Mouse (Mus musculus): ENCODE measurements around the gene Sec1. TPM values are rescaled to one million over a fixed set of nuclear protein-coding genes. Genes with fewer than 3 reads are reported as not detected.

Gene Sec1
- polyA plus RNA-seq, 1 experiment from 2014 or later: 4.4 TPM

DNA sequence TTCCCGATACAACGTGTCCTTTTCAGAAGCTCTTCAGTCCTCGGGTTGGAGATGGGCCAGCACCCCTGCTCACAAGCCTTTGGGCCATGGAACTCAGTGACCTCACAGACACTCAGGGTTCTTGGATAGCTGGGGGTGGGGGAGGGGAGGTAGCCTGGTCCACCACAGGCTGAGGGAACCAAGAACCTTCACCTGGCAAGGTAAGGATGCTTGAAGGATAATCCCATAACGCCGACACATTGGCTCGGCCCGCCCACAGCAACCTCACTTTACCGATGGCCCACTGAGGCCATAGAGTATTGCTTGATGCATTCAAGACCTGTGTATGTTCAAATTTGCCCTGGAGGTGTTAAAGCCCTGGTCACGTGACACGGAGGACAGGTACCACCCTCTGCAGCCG is 31.5 kb upstream of the Sec1 start, which contains the start of gene Spaca4:
Spaca4 (minus strand) TSS at position 101 of the 400 bp plus-strand sequence.
- ATAC-seq: no peak
- in situ Hi-C loops (cut with MboI; ENCODE audit: low pct_unique_long_range_greater_than_20kb): no loop called here
- no peak for DNase-seq (ENCODE audit: low read depth, low spot score)
- CTCF ChIA-PET: no interaction called here
- H3K27me3 ChIP-seq: no peaks in the 10 kb centered on the region
- POLR2A ChIA-PET: interaction anchor here (0.7 to 1.9 kb wide), 2 partner anchors 8 to 86 kb away, joined by 4 to 7 read pairs; partner anchors contain the start of gene Sphk2
- TF ChIP-seq CTCF (IDR thresholded peaks at IDR 0.05): no peak

- no peak for ATAC-seq
- ChIA-PET CTCF (no interaction called here), POLR2A (interaction anchor here (0.7 kb wide), 1 partner anchor 86 kb away, joined by 4 read pairs; no protein-coding TSS in a partner anchor)
- H3K27me3 ChIP-seq: no peaks in the 10 kb centered on the region
- no peak for TF ChIP-seq CTCF (IDR thresholded peaks at IDR 0.05)
- in situ Hi-C loops (cut with MboI; ENCODE audit: low pct_unique_long_range_greater_than_20kb): no loop called here
- DNase-seq (ENCODE audit: low read depth, low spot score): no peak
Observed at GRCm38 (mm10) chr7:45725151-45725550, 30.9 kb upstream of the Sec1 start.

DNA sequence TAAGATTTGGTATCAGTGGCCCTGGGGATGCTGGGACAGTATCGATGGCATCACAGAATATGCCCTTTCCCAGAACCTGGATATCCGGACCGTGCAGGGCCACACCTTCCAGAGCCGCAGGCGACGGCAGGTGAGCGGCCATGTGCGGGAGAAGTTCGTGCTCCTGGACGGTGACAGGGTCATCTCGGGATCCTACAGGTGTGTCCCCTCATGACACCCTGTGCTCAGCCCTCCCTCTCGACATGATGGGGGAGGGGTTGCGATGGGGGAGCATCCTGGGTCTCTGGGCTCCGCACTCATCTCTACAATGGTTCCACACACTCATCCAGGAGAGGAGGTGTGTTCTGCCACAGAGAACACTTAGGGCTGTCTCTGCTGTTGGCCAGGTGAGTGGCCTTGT is 29.6 kb upstream of the Sec1 start:
- ChIA-PET CTCF (no interaction called here), POLR2A (no interaction called here)
- no peak for DNase-seq (ENCODE audit: low read depth, low spot score)
- no peak for TF ChIP-seq CTCF (IDR thresholded peaks at IDR 0.05)
- in situ Hi-C loops (cut with MboI; ENCODE audit: low pct_unique_long_range_greater_than_20kb): loop anchor here (25.0 kb wide), 1 partner anchor 861 kb away; the partner anchor contains the start of genes Pnkp and Ptov1
- no peaks in the 10 kb centered on the region for H3K27me3 ChIP-seq
- ATAC-seq: no peak

GRCm38 (mm10) chr7:45723301-45723700 is 29.1 kb upstream of the Sec1 start:
- H3K27me3 ChIP-seq: no peaks in the 10 kb centered on the region
- ChIA-PET CTCF (interaction anchor here (0.9 kb wide), 1 partner anchor 78 kb away, joined by 3 read pairs; no protein-coding TSS in a partner anchor), POLR2A (no interaction called here)
- no peak for DNase-seq (ENCODE audit: low read depth, low spot score)
- TF ChIP-seq CTCF (IDR thresholded peaks at IDR 0.05): no peak
- in situ Hi-C loops (cut with MboI; ENCODE audit: low pct_unique_long_range_greater_than_20kb): loop anchor here (25.0 kb wide), 1 partner anchor 861 kb away; the partner anchor contains the start of genes Pnkp and Ptov1
- no peak for ATAC-seq

DNA sequence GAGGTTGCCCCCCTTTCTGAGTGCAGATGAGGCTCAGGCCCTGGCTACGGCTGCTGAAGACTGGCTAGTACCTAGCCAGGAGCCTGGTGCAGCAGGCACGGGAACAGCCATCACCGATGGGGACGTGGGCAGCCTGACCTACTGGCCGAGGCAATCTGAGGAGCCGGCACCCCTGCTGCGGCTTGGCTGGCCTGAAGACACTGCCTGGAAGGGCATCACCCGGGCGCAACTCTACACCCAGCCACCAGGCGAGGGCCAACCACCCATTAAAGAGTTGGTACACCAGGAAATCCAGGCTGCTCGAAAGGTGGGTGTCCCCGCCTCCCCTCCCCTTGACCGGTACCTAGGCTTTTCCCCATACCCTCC is 28.1 kb upstream of the Sec1 start:
- CTCF ChIA-PET: interaction anchor here (0.9 kb wide), 1 partner anchor 79 kb away, joined by 3 read pairs; no protein-coding TSS in a partner anchor
- ATAC-seq (no peak), DNase-seq (ENCODE audit: low read depth, low spot score) (no peak)

DNA sequence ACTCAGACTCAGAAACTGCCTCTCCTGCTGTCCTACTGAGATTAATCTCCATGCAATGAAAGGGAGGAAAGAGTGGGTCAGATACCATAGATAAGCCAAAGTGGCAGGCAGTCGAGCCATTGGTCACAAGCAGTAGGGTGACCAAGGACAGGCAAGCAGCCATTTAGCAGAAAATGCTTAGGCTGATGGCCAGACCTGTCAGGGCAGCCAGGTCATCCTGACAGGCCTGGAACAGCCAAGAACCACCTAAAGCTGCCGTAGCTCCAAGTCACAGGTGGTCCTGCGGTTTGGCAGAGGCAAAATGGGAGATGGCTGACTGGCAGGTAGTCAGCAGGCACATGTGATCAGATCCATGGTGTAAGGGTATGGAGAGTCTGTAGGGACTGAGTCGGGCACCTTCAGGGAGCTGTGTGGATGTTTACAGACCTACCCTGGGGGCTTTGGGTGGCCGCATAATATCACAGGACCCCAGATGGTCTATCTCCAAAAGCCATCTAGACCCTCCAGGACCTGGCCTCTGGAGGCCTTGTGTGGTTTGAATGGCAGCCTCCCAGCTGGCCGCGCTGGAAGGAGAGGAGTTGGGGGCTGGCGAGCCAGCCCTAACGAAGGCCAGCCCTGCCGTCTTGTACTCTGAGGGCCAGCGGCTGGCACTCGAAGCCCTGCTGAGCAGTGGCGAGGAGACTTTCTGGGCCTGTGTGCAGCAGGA is 27.6 kb upstream of the Sec1 start:
- no peak for TF ChIP-seq CTCF (IDR thresholded peaks at IDR 0.05)
- no peaks in the 10 kb centered on the region for H3K27me3 ChIP-seq
- ATAC-seq (no peak), DNase-seq (ENCODE audit: low read depth, low spot score) (no peak)
- ChIA-PET CTCF (no interaction called here), POLR2A (no interaction called here)
- in situ Hi-C loops (cut with MboI; ENCODE audit: low pct_unique_long_range_greater_than_20kb): loop anchor here (25.0 kb wide), 1 partner anchor 859 kb away; the partner anchor contains the start of genes Pnkp and Ptov1

More for the DNA sequence above, 28.1 kb upstream of the Sec1 start:
- no peak for TF ChIP-seq CTCF (IDR thresholded peaks at IDR 0.05)
- H3K27me3 ChIP-seq: no peaks in the 10 kb centered on the region
- in situ Hi-C loops (cut with MboI; ENCODE audit: low pct_unique_long_range_greater_than_20kb): loop anchor here (25.0 kb wide), 1 partner anchor 860 kb away; the partner anchor contains the start of genes Pnkp and Ptov1
- POLR2A ChIA-PET: no interaction called here

DNA sequence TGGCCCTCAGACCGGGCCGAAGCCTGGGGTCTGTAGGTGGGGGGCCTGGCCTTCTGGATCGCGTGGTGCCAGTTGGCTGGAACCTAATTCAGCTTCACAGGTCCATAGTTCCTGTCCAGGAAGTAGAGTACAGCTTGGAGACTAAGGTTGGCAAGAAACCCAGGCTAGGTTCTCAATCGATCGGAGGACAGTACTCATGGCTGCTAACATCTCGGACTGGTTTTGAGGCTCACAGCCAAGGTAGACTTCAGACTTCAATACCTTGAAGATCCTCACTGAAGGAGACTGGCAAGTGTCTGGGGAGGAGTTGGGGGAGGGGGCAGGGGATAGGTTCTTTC is 27.0 kb upstream of the Sec1 start:
- POLR2A ChIA-PET: no interaction called here
- CTCF ChIA-PET: no interaction called here
- H3K27me3 ChIP-seq: no peaks in the 10 kb centered on the region
- in situ Hi-C loops (cut with MboI; ENCODE audit: low pct_unique_long_range_greater_than_20kb): loop anchor here (25.0 kb wide), 1 partner anchor 859 kb away; the partner anchor contains the start of genes Pnkp and Ptov1
- TF ChIP-seq CTCF (IDR thresholded peaks at IDR 0.05): no peak
- ATAC-seq (no peak), DNase-seq (ENCODE audit: low read depth, low spot score) (no peak)

DNA sequence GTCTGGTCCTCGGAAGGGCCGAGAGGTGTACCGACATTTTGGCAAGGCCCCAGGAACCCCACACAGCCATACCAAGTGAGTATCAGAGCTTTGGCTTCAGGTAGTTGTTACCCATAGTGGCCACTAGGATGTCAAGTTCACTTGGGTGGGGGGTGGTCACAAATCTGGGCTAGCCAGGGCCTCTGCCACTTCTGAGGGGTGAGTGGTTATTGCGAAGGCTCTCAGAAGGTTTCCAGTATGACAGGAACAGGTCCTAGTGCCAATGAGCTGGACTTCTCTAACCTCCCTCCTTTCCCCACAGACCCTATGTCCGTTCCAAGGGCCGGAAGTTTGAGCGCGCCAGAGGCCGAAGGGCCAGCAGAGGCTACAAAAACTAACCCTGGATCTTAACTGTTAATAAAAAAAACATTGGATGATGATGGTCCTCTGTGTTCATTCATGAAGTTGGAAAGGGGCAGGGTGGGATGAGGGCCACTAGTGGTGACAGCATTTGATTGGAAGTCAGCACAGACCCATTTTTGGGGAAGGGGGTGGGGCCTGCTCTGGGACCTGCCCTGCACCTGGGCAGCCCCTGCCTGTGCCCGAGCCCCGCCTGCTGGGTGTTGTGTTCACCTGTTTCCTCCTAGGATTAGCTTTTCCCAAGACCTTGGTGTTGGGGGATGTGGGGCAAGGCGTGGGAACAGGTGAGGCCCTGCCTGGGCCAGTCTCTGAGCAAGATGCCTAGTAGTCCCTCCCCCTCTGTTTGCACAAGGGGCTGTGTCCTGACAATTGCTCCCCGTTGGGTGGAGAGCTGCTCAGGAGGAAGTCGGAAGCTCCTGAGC is 26.4 kb upstream of the Sec1 start, which contains the start of gene Fam83e:
Fam83e (plus strand) TSS at position 800 of the 821 bp plus-strand sequence.
- in situ Hi-C loops (cut with MboI; ENCODE audit: low pct_unique_long_range_greater_than_20kb): loop anchor here (25.0 kb wide), 1 partner anchor 858 kb away; the partner anchor contains the start of genes Pnkp and Ptov1
- ChIA-PET CTCF (interaction anchor here (0.9 to 1.4 kb wide), 2 partner anchors 10 to 19 kb away, joined by 3 to 4 read pairs; no protein-coding TSS in a partner anchor), POLR2A (interaction anchor here (4.4 kb wide), 1 partner anchor 12 kb away, joined by 28 read pairs; no protein-coding TSS in a partner anchor)
- DNase-seq (ENCODE audit: low read depth, low spot score) (no peak), ATAC-seq (no peak)
- no peaks in the 10 kb centered on the region for H3K27me3 ChIP-seq
- TF ChIP-seq CTCF (IDR thresholded peaks at IDR 0.05): no peak

DNA sequence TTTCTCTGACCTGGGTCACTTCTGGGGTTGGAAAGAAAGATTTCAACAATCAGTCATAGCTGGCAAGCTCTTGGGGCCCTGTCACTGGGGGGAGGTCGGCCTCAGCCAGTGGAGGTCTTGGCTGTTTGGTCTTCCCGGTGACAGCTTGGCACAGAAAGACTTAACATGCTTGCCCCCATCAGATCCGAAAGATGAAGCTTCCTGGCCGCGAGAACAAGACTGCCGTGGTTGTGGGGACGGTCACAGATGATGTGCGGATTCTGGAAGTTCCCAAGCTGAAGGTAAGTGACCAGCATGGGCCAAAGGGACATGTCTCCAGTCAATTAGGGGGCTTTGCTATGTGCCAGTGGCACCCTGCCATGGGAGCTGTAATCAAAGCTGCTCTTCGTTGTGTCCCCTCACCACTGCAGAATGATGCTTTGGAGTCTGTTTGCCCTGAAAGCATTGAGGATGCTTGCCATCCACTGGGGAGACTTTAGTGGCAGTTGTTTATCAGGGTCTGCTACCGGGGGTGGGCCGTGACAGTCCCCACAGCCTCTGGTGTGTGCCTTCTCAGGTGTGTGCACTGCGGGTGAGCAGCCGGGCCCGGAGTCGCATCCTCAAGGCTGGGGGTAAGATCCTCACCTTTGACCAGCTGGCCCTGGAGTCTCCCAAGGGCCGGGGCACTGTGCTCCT is 25.7 kb upstream of the Sec1 start:
- ATAC-seq (no peak), DNase-seq (ENCODE audit: low read depth, low spot score) (no peak)
- CTCF ChIA-PET: interaction anchor here (0.9 to 1.4 kb wide), 2 partner anchors 11 to 19 kb away, joined by 3 to 4 read pairs; no protein-coding TSS in a partner anchor
- H3K27me3 ChIP-seq: no peaks in the 10 kb centered on the region
- POLR2A ChIA-PET: interaction anchor here (0.6 to 4.4 kb wide), 2 partner anchors 12 to 734 kb away, joined by 5 to 28 read pairs; partner anchors contain the start of gene Prmt1
- in situ Hi-C loops (cut with MboI; ENCODE audit: low pct_unique_long_range_greater_than_20kb): loop anchor here (25.0 kb wide), 1 partner anchor 858 kb away; the partner anchor contains the start of genes Pnkp and Ptov1
- no peak for TF ChIP-seq CTCF (IDR thresholded peaks at IDR 0.05)
